Mouse (Mus musculus) cortical plate, adult 2 months (tissue): ENCODE data around the gene H2-Aa. TPM values are rescaled to one million over a fixed set of nuclear protein-coding genes. Genes with fewer than 3 reads are reported as not detected.

Experiments
- H3K27ac ChIP-seq: fragments of 200-500 bp; 2 replicates; pipeline ENCODE4 v1.5.1; 2012; ENCODE audit warnings: low read length, control low read depth, inconsistent platforms; ENCODE audit not compliant: insufficient read depth
- H3K4me1 ChIP-seq: fragments of 200-500 bp; 2 replicates; pipeline ENCODE4 v1.6.1; 2011; ENCODE audit warnings: low read length; ENCODE audit not compliant: control insufficient read depth, insufficient read depth
- H3K4me3 ChIP-seq: fragments of 200-500 bp; 2 replicates; pipeline ENCODE4 v1.5.1; 2011; ENCODE audit warnings: mild to moderate bottlenecking, low read length, control low read depth; ENCODE audit not compliant: insufficient read depth
- CTCF ChIP-seq: fragments of 200-500 bp; IDR thresholded peaks from 2 replicates; pipeline ENCODE4 v1.5.1; 2011; ENCODE audit warnings: mild to moderate bottlenecking, control low read depth, low read length; ENCODE audit not compliant: insufficient read depth; ENCODE audit errors: extremely low read depth
- POLR2A ChIP-seq: fragments of 200-500 bp; IDR thresholded peaks from 2 replicates; pipeline ENCODE4 v1.6.1; 2011; ENCODE audit warnings: mild to moderate bottlenecking, low read length, control low read depth; ENCODE audit not compliant: insufficient read depth; ENCODE audit errors: extremely low read depth
- polyA plus RNA-seq: library from polyadenylated mRNA; depleted of rRNA; stranded (reverse); fragments of >200 nt; gene quantifications from 2 replicates; pipeline ENCODE4 v1.2.3, GENCODE M21; 2012

H2-Aa gene
- polyA plus RNA-seq, 1 experiment, result 2.9 TPM

DNA sequence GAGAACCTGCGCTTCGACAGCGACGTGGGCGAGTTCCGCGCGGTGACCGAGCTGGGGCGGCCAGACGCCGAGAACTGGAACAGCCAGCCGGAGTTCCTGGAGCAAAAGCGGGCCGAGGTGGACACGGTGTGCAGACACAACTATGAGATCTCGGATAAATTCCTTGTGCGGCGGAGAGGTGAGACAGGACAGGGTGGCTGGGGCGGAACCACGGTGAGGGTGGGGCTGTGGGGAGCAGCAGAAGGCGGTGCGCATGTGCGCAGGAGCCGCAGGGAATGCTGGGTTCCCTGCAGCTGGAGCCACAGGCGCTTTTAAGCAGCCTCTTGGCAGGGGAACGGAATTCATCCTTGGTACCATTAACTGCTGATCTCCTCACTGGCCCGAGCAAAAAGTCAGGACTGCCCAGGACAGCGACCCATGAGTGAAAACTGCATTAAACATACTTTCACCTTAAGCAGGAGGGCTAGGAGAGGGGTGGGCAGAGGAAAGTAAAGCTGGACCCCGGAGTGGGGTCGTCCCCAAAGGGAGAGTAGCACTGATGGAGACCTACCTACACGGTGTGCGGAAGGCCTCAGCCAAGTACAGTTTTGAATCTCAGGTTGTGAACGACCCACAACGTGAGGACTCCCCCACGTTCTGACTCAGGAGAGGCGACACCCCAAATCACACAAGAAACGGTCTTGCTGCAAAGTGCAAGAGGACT lies 22.2 kb upstream of the H2-Aa start:
- Histone ChIP-seq H3K4me1 (no peaks in the 10 kb centered on the region), H3K4me3 (peak overlapping the region; percentile 67), H3K27ac (no peak overlapping the region)
- TF ChIP-seq CTCF (no peak), POLR2A (peak; percentile 90)

GRCm38 (mm10) chr17:34309225-34309624 lies 21.6 kb upstream of the H2-Aa start:
- Histone ChIP-seq H3K4me1 (no peaks in the 10 kb centered on the region), H3K4me3 (peak overlapping the region; percentile 67), H3K27ac (no peak overlapping the region)
- no peak for TF ChIP-seq CTCF
- TF ChIP-seq POLR2A, result no peak

DNA sequence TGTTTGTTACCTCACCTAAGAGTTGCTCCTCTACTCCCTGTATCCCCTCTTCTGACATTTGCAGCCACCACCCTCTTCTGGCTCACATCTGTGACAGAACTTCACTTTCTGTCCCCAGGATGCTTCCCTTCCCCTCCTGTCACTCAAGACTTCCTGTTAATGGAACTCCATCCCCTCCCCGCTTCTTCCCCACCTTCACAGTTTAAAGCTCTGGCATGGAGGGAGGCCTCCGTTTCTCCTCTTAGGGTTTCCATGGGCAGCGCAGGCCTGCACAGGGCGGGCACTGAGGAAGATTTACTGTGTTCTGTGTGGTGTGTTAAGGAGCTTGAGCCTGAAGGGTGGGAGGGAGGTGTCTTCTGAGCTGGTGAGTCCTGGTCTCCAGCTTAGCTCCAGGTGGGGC lies 20.5 kb upstream of the H2-Aa start:
- no peaks in the 10 kb centered on the region for H3K4me1 ChIP-seq
- H3K4me3 ChIP-seq, result no peak overlapping the region
- no peak for TF ChIP-seq POLR2A
- no peak for TF ChIP-seq CTCF
- no peak overlapping the region for H3K27ac ChIP-seq

GRCm38 (mm10) chr17:34307216-34307615 lies 19.6 kb upstream of the H2-Aa start:
- Histone ChIP-seq H3K4me3 (no peak overlapping the region), H3K4me1 (no peaks in the 10 kb centered on the region), H3K27ac (no peak overlapping the region)
- TF ChIP-seq POLR2A (no peak), CTCF (no peak)

DNA sequence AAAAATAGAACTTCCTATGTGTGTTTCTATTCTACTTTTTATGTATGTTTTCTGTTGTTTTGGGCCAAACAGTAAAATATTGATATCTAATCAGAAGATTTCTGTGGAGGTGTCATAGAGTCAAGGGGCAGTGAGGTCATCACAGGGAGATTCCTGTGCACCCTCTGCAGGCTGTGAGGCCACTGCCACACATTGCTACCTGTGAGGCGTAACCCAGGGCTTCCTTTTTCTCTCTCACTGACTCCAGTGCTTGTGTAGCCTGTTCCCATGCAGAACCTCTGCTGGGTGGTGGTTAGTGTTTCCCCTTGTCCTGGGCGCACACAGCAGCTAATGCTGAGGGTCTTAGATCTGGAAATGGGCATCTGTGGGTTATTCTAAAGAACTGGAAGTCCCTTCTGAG lies 18.8 kb upstream of the H2-Aa start:
- TF ChIP-seq CTCF (no peak), POLR2A (no peak)
- Histone ChIP-seq H3K27ac (no peak overlapping the region), H3K4me3 (no peak overlapping the region), H3K4me1 (no peaks in the 10 kb centered on the region)

- no peaks in the 10 kb centered on the region for H3K4me1 ChIP-seq
- no peak for TF ChIP-seq CTCF
- no peak for TF ChIP-seq POLR2A
- H3K27ac ChIP-seq, result no peak within 1 kb of the TSS
Observed at GRCm38 (mm10) chr17:34305380-34306030, 17.9 kb upstream of the H2-Aa start, which contains the start of gene H2-Eb1. H2-Eb1 (plus strand) TSS chr17:34305867.

DNA sequence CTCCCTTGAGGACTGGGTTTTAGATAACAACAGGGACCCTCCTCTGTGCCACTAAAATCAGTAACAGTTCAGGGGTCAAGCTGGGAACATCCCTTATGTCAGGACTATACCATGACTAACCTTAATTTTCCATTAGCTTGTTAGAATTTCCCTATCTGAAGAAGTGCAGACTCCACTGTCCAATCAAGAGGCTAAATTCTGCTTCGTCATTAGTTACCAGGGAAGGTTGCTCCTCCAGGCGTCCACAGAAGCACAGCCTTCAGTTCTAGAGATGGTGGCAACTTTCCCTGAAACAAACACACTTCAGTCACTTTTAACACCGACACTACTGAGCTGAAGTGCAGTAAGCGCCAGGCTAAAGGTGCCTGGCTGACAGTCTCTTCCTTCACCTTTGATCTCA lies 17.1 kb upstream of the H2-Aa start:
- no peak overlapping the region for H3K4me3 ChIP-seq
- no peak for TF ChIP-seq CTCF
- no peak for TF ChIP-seq POLR2A
- no peak overlapping the region for H3K27ac ChIP-seq
- no peaks in the 10 kb centered on the region for H3K4me1 ChIP-seq

More at GRCm38 (mm10) chr17:34305380-34306030, 17.9 kb upstream of the H2-Aa start, which contains the start of gene H2-Eb1:
- no peak within 1 kb of the TSS for H3K4me3 ChIP-seq

- H3K4me3 ChIP-seq, result no peak overlapping the region
- no peak for TF ChIP-seq CTCF
- TF ChIP-seq POLR2A, result no peak
- no peak overlapping the region for H3K27ac ChIP-seq
Observed at GRCm38 (mm10) chr17:34303789-34304188, 16.2 kb upstream of the H2-Aa start.

DNA sequence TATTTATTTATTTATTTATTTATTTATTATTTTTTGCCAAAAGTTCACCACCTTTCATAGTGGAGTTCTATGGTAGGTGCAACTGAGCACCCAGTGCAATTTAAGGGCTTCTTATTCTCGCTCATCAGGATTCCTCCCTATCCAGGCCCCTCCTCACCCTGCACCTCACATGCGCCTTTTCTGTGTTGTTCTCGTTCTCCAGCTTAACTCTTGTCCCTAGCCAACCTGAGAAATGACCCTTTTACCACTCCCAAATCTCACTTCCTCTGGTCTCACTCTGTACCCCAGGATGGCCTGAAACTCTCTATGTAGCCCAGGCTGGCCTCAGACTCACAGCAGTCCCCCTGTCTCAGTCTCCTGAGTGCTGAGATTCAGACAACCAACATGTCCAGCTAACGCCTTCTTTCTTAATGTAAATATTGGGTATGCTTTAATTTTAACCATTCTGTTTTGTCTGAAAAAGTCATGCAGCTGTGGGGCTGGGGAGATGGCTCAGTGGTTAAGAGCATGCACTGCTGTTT lies 14.1 kb upstream of the H2-Aa start:
- Histone ChIP-seq H3K4me3 (no peak overlapping the region), H3K27ac (no peak overlapping the region), H3K4me1 (no peaks in the 10 kb centered on the region)
- TF ChIP-seq POLR2A (no peak), CTCF (no peak)

More at GRCm38 (mm10) chr17:34303789-34304188, 16.2 kb upstream of the H2-Aa start:
- no peaks in the 10 kb centered on the region for H3K4me1 ChIP-seq
